Comparison of ENCODE assay signal across 8 mouse cellular contexts in the genomic region with DNA sequence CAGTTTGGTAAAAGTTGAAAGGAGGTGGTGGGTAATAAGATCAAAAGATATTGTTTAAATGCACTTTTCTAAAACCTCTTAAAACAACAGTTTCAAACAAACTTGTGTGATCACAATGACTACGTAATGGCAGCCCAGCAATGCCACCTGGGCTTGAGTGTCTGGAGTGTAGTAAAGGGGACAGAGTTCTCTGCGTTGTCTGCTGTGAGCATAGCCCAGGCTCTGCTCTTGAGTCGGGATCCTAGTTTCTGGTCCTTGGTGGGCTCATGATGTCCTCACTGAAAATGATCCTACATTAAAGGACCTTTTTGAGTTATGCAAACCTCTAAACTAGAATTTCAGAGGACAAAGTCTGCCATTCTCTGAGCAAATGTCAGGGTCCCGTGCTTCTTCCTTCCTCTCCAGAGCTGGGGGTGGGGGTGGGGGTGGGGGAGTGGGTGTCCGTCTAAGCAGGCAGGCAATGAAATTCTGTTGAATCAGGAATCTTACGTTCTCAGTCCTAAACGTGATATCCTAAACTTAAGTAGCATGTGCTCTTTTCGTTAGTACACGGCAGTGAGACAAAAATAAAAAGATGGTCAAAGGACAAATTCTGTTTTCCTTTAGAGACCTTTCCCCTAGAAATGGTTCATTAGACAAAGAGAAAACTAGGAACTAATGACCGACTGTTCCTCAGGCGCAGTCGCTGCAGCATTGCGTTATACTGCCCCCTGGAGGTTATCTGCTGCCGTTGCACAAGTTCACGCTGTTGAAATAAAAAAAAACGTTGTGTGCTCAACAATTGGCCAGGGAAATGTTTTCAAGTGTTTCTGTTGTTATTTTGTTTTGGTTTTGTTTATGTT. TPM values are rescaled to one million over a fixed set of nuclear protein-coding genes. Genes with fewer than 3 reads are reported as not detected.
A peak's percentile ranks its signal among the peaks of the same experiment; 100 is the strongest.
DNase-seq lines count a peak whose midpoint lies in the region; ATAC-seq and TF ChIP-seq lines count a peak whose summit lies in the region.

No protein-coding gene starts in this region.

- H3K9ac ChIP-seq in intestine, postnatal 0 days (ENCODE audit: low read depth, low read length): no peak overlapping the region
- H3K9ac ChIP-seq in midbrain, embryonic 16.5 days (ENCODE audit: low read depth, low read length): peak overlapping the region; percentile 44

- peak; percentile 50 to 54 for DNase-seq in B cell, adult 2 months
- DNase-seq in Patski (ENCODE audit: low read depth, low spot score): no peak
- peak; percentile 82 to 89 for DNase-seq in cerebellum, postnatal 10 days
- peak; percentile 44 for DNase-seq in gastrocnemius, postnatal 14 days
- peak; percentile 56 for DNase-seq in liver
- DNase-seq in testis, postnatal 10 days (ENCODE audit: low spot score): peak; percentile 73

- peak overlapping the region; percentile 18; the same call in 1 of the 2 replicates for H3K4me3 ChIP-seq in intestine, postnatal 0 days (ENCODE audit: low read depth, low read length)
- H3K4me3 ChIP-seq in midbrain, embryonic 16.5 days (ENCODE audit: low read depth, low read length): peak overlapping the region; percentile 32

- TF ChIP-seq CTCF in Patski (IDR thresholded peaks at IDR 0.05): peak; percentile 98
- peak; percentile 96 for TF ChIP-seq CTCF in intestine, postnatal 0 days (IDR thresholded peaks at IDR 0.05; ENCODE audit: low read depth)

- H3K27ac ChIP-seq in intestine, postnatal 0 days (ENCODE audit: low read depth, low read length): no peak overlapping the region
- H3K27ac ChIP-seq in midbrain, embryonic 16.5 days (ENCODE audit: low read length): no peak overlapping the region

- CTCF ChIA-PET in Patski (lab: Charles Lee): interaction anchor here (0.7 to 1.3 kb wide), 7 partner anchors 9 to 292 kb away, joined by 3 to 5 read pairs (median 3); no protein-coding TSS in a partner anchor

- intact Hi-C loops in gastrocnemius, postnatal 14 days (cut with DNase I; ENCODE audit: low total_unique reads): loop anchor here (5.0 kb wide), 1 partner anchor 286 kb away; no protein-coding TSS in a partner anchor

- POLR2A ChIA-PET in Patski (lab: Charles Lee): no interaction called here

- no peaks in the 10 kb centered on the region for H3K36me3 ChIP-seq in intestine, postnatal 0 days (ENCODE audit: control insufficient read depth, insufficient read depth)
- H3K36me3 ChIP-seq in midbrain, embryonic 16.5 days (ENCODE audit: control insufficient read depth, insufficient read depth, low read length): no peaks in the 10 kb centered on the region

- ATAC-seq in Patski: peak; percentile 87
- no peak for ATAC-seq in intestine, postnatal 0 days
- peak; percentile 80; the same call in 1 of the 2 replicates for ATAC-seq in midbrain, embryonic 16.5 days

- in situ Hi-C loops in Patski (cut with MboI; ENCODE audit: low pct_unique_long_range_greater_than_20kb): loop anchor here (5.0 kb wide), 1 partner anchor 286 kb away; no protein-coding TSS in a partner anchor

- WGBS in intestine, postnatal 0 days: 8% methylated on average over 16 of the region's 16 CpGs
- WGBS in midbrain, embryonic 16.5 days: 8% methylated on average over 16 of the region's 16 CpGs

- no peaks in the 10 kb centered on the region for H3K9me3 ChIP-seq in intestine, postnatal 0 days (ENCODE audit: control insufficient read depth)
- H3K9me3 ChIP-seq in midbrain, embryonic 16.5 days (replicated peaks; ENCODE audit: control insufficient read depth, low read length, poor library complexity, severe bottlenecking): no peaks in the 10 kb centered on the region

- peaks cover 50% of the 10 kb centered on the region for H3K27me3 ChIP-seq in Patski
- H3K27me3 ChIP-seq in intestine, postnatal 0 days (replicated peaks; ENCODE audit: control insufficient read depth, insufficient read depth, low read length): no peaks in the 10 kb centered on the region
- no peaks in the 10 kb centered on the region for H3K27me3 ChIP-seq in midbrain, embryonic 16.5 days (ENCODE audit: control insufficient read depth, insufficient read depth, low read depth, low read length)

- H3K4me2 ChIP-seq in intestine, postnatal 0 days (replicated peaks; ENCODE audit: low read depth): peak overlapping the region; percentile 54
- peak overlapping the region; percentile 62 for H3K4me2 ChIP-seq in midbrain, embryonic 16.5 days (ENCODE audit: low read length)

- no peaks in the 10 kb centered on the region for H3K4me1 ChIP-seq in intestine, postnatal 0 days (replicated peaks; ENCODE audit: control insufficient read depth, insufficient read depth, low read length)
- no peaks in the 10 kb centered on the region for H3K4me1 ChIP-seq in midbrain, embryonic 16.5 days (ENCODE audit: control insufficient read depth, insufficient read depth, low read length)

RNA-seq across cellular contexts. Expression of gene Map9, which starts 24.5 kb away (rescaled TPM):
- polyA plus RNA-seq in Patski (2021): 9.6 TPM
- 1 to 10 TPM; 1.2 to 1.8 TPM for total RNA-seq in gastrocnemius, postnatal 14 days (2021)
- 2.2 and 3.3 TPM in 2 replicates for polyA plus RNA-seq in intestine, postnatal 0 days (2015; fragmentation: Nextera tagmentation; extraction: Ambion mirVana)
- polyA plus RNA-seq in midbrain, embryonic 16.5 days (2015; fragmentation: Nextera tagmentation; extraction: Ambion mirVana): 146 and 148 TPM in 2 replicates

Comparison
In these comparisons a context has a peak if more than half of its experiments do, and no peak if none do; other contexts are left out.
1. RNA of gene Map9, which starts 24.5 kb away (polyA plus RNA-seq): 146 to 148 TPM in midbrain, embryonic 16.5 days; 9.6 TPM in Patski (single experiment) and 2.2 to 3.3 TPM in intestine, postnatal 0 days; every median in the first group is over 10 times any median in the second.